Mouse (Mus musculus) cerebellum, adult 2 months (tissue): ENCODE results near the gene H2afj. TPM values are rescaled to one million over a fixed set of nuclear protein-coding genes. Genes with fewer than 3 reads are reported as not detected.

ENCODE experiments used
- DNase-seq, 2 experiments: peaks; one replicate each; pipeline ENCODE4 v3.0.0; 2021
- H3K27ac ChIP-seq: fragments of 200-500 bp; 2 replicates; pipeline ENCODE4 v1.5.1; 2012; ENCODE audit warnings: low read length, control low read depth, inconsistent platforms; ENCODE audit not compliant: insufficient read depth
- H3K27me3 ChIP-seq: fragments of 200-500 bp; 2 replicates; pipeline ENCODE4 v1.6.1; 2012; ENCODE audit warnings: inconsistent platforms, mild to moderate bottlenecking, low read length, moderate library complexity; ENCODE audit not compliant: control insufficient read depth, insufficient read depth
- H3K4me1 ChIP-seq: fragments of 200-500 bp; 2 replicates; pipeline ENCODE4 v1.6.1; 2011; ENCODE audit warnings: low read length; ENCODE audit not compliant: control insufficient read depth, insufficient read depth
- H3K4me3 ChIP-seq: fragments of 200-500 bp; replicated peaks from 2 replicates; pipeline ENCODE3; 2011; ENCODE audit warnings: mild to moderate bottlenecking, low read depth, low read length, control low read depth; ENCODE audit not compliant: insufficient read depth
- CTCF ChIP-seq: fragments of 200-500 bp; IDR thresholded peaks from 2 replicates; pipeline ENCODE4 v1.5.1; 2011; ENCODE audit warnings: low read depth, mild to moderate bottlenecking, control low read depth, low read length, moderate library complexity, borderline replicate concordance; ENCODE audit not compliant: insufficient read depth
- POLR2A ChIP-seq: fragments of 200-500 bp; IDR thresholded peaks from 2 replicates; pipeline ENCODE4 v1.6.1; 2011; ENCODE audit warnings: low read length, control low read depth, borderline replicate concordance; ENCODE audit not compliant: insufficient read depth
- WGBS: fragments of 180-500 bp; shearing (Covaris S2); methylation state at CpG from one replicate; pipeline ENCODE4 v1.1.7; 2018; 5-methylcytosine and 5-hydroxymethylcytosine counted together
- polyA plus RNA-seq: library from polyadenylated mRNA; depleted of rRNA; stranded (reverse); fragments of >200 nt; gene quantifications from 2 replicates; pipeline ENCODE4 v1.2.3, GENCODE M21; 2012

Gene H2afj
- polyA plus RNA-seq, 1 experiment, result 88.9 TPM

- no peaks in the 10 kb centered on the region for H3K4me1 ChIP-seq
- H3K27ac ChIP-seq, result no peak overlapping the region
- no peak for TF ChIP-seq POLR2A
- TF ChIP-seq CTCF, result no peak
- H3K27me3 ChIP-seq, result no peaks in the 10 kb centered on the region
- no peak for DNase-seq
- no peak overlapping the region for H3K4me3 ChIP-seq
- 91% methylated on average over 18 of the region's 18 CpGs for WGBS
Observed at GRCm38 (mm10) chr6:136821086-136821485, 13.0 kb downstream of the H2afj start.

DNA sequence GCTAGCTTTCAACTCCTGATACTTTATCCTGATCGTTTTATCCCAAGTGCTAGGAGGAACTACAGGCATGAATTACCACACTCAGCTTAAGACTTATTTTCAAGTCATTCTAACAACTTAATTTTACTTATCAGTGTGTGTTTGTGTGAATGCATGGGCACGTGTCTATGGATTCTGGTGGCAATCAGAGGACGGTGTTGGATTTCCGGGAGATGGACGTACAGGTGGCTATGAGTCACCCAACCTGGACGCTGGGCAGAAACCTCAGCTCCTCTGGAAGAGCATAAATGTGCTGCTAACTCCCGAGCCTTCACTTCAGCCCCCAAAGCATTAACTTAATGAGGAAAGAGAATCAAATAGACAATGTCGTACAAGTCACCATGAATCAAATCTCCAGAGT, 16.9 kb downstream of the H2afj start:
- DNase-seq, result no peak
- 92% methylated on average over 8 of the region's 8 CpGs for WGBS
- TF ChIP-seq POLR2A, result no peak
- no peak for TF ChIP-seq CTCF

GRCm38 (mm10) chr6:136827116-136827515, 19.1 kb downstream of the H2afj start:
- H3K27ac ChIP-seq, result no peak overlapping the region
- 15% methylated on average over 7 of the region's 7 CpGs for whole genome bisulfite sequencing
- H3K27me3 ChIP-seq, result no peaks in the 10 kb centered on the region
- H3K4me1 ChIP-seq, result peaks cover 5% of the 10 kb centered on the region; the same call in 1 of the 2 replicates
- TF ChIP-seq POLR2A (no peak), CTCF (no peak)
- peak overlapping the region; percentile 79 for H3K4me3 ChIP-seq
- DNase-seq, result no peak

More for the DNA sequence above, 16.9 kb downstream of the H2afj start:
- no peak overlapping the region for H3K27ac ChIP-seq
- H3K4me1 ChIP-seq, result peaks cover 5% of the 10 kb centered on the region; the same call in 1 of the 2 replicates
- no peak overlapping the region for H3K4me3 ChIP-seq
- no peaks in the 10 kb centered on the region for H3K27me3 ChIP-seq

GRCm38 (mm10) chr6:136827516-136827880, 19.5 kb downstream of the H2afj start, which contains the start of gene BC049715:
Gene BC049715, plus strand, starts transcription at chr6:136827626.
- H3K4me3 ChIP-seq, result peak within 1 kb of the TSS; percentile 79
- DNase-seq, result no peak
- H3K27ac ChIP-seq, result peak within 1 kb of the TSS; percentile 72
- H3K27me3 ChIP-seq, result no peaks in the 10 kb centered on the region
- H3K4me1 ChIP-seq, result peaks cover 5% of the 10 kb centered on the region; the same call in 1 of the 2 replicates
- no peak for TF ChIP-seq POLR2A
- TF ChIP-seq CTCF, result no peak
- WGBS, result under 1% methylated on average over 34 of the region's 34 CpGs

GRCm38 (mm10) chr6:136827881-136828561, 20.0 kb downstream of the H2afj start, which contains the start of gene Wbp11:
Gene Wbp11, minus strand, starts transcription at chr6:136828233.
- Histone ChIP-seq H3K4me3 (peak within 1 kb of the TSS; percentile 79), H3K27ac (peak within 1 kb of the TSS; percentile 72), H3K27me3 (no peaks in the 10 kb centered on the region), H3K4me1 (peaks cover 5% of the 10 kb centered on the region; the same call in 1 of the 2 replicates)
- WGBS, result under 1% methylated on average over 45 of the region's 45 CpGs
- DNase-seq, result peak; percentile 96 to 99
- TF ChIP-seq CTCF (no peak), POLR2A (peak; percentile 91; the same call in 1 of the 2 replicates)

GRCm38 (mm10) chr6:136828681-136829080, 20.6 kb downstream of the H2afj start:
- WGBS, result 34% methylated on average over 4 of the region's 4 CpGs
- H3K4me3 ChIP-seq, result peak overlapping the region; percentile 46
- H3K27ac ChIP-seq, result no peak overlapping the region; the same call in 1 of the 2 replicates
- TF ChIP-seq POLR2A (no peak), CTCF (no peak)
- DNase-seq, result no peak
- peaks cover 5% of the 10 kb centered on the region; the same call in 1 of the 2 replicates for H3K4me1 ChIP-seq
- no peaks in the 10 kb centered on the region for H3K27me3 ChIP-seq

GRCm38 (mm10) chr6:136831712-136832111, 23.7 kb downstream of the H2afj start:
- DNase-seq, result no peak
- no peak overlapping the region for H3K27ac ChIP-seq
- no peak overlapping the region for H3K4me3 ChIP-seq
- H3K27me3 ChIP-seq, result no peaks in the 10 kb centered on the region
- H3K4me1 ChIP-seq, result peaks cover 2% of the 10 kb centered on the region; the same call in 1 of the 2 replicates
- no peak for TF ChIP-seq POLR2A
- TF ChIP-seq CTCF, result no peak
- WGBS, result 66% methylated on average over 5 of the region's 5 CpGs

DNA sequence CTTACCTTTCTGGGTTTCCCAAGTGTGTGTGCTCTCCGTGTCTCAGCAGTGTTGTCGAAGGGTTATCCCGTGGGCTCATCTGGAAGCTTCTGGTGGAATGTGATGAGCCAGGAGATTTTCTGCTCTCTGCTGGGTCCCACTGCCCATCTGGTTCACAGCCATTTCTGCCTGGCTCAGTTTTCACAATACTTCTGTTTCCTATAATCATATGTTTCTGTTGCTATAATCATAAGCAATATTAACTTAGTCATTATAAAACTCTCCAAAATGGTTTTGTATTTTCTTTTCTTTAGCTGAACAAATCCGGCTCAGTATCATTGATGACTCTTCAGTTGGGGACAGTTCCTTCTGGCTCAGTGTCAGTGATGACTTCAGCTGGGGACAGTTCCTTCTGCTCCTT, 27.3 kb downstream of the H2afj start, which contains the start of gene Smco3:
Smco3 (minus strand) TSS at position 101 of the 400 bp plus-strand sequence.
- WGBS, result 23% methylated on average over 4 of the region's 4 CpGs
- H3K27ac ChIP-seq, result peak within 1 kb of the TSS; percentile 36; the same call in 1 of the 2 replicates
- TF ChIP-seq POLR2A (no peak), CTCF (no peak)
- DNase-seq, result no peak
- H3K4me1 ChIP-seq, result no peaks in the 10 kb centered on the region
- no peaks in the 10 kb centered on the region for H3K27me3 ChIP-seq
- H3K4me3 ChIP-seq, result no peak within 1 kb of the TSS
